ENCODE assay signal across 11 mouse cellular contexts in genomic region chr4:152276389-152277347, GRCm38 (mm10). TPM values are rescaled to one million over a fixed set of nuclear protein-coding genes. Genes with fewer than 3 reads are reported as not detected.
DNase-seq lines count a peak whose midpoint lies in the region.
"Had no signal": no experiment of that assay in that cellular context is flagged by ENCODE, and none has a peak within 500 bp of the region (broad histone marks: within the 10 kb centered on the region; RNA-seq: fewer than 3 reads in every experiment).

No protein-coding gene starts in this region.

- no peak overlapping the region for H3K4me3 ChIP-seq in embryonic facial prominence, embryonic 10.5 days
- H3K4me3 ChIP-seq: midbrain, embryonic 12.5 days had no signal

- H3K27ac ChIP-seq in embryonic facial prominence, embryonic 10.5 days (replicated peaks) = no peak overlapping the region
- H3K27ac ChIP-seq: midbrain, embryonic 12.5 days had no signal

- intact Hi-C loops in left cerebral cortex, postnatal 4 days (cut with DNase I) = no loop called here
- intact Hi-C loops in left cerebral cortex, postnatal 36 days (cut with DNase I) = no loop called here
- intact Hi-C loops in left cerebral cortex, postnatal 25 days (cut with DNase I) = no loop called here

- 47% methylated on average over 10 of the region's 10 CpGs for WGBS in embryonic facial prominence, embryonic 10.5 days

- 0 out of 2 replicates have a peak, but pooled peaks cover 3% of the 10 kb centered on the region for H3K36me3 ChIP-seq in embryonic facial prominence, embryonic 10.5 days (replicated peaks)
- H3K36me3 ChIP-seq: midbrain, embryonic 12.5 days had no signal

- no peaks in the 10 kb centered on the region for H3K9me3 ChIP-seq in embryonic facial prominence, embryonic 10.5 days
- H3K9me3 ChIP-seq: midbrain, embryonic 12.5 days had no signal

- H3K4me1 ChIP-seq in embryonic facial prominence, embryonic 10.5 days = peaks cover 49% of the 10 kb centered on the region

- peak; percentile 38 for DNase-seq in adrenal gland, postnatal 25 days
- no peak for DNase-seq in adrenal gland, adult 2 months
- peak; percentile 70 for DNase-seq in left cerebral cortex, postnatal 4 days
- DNase-seq in left cerebral cortex, postnatal 36 days (ENCODE audit: low spot score in 2 of 2) = no peak
- DNase-seq in MN1 (ENCODE audit: low spot score) = peak; percentile 60
- peak; percentile 66 for DNase-seq in embryonic facial prominence, embryonic 10.5 days (ENCODE audit: low spot score)
- DNase-seq in T-cell, adult 2 months (ENCODE audit: low spot score) = no peak
- DNase-seq in left cerebral cortex, postnatal 25 days (ENCODE audit: low spot score in 2 of 2) = no peak

- H3K27me3 ChIP-seq in embryonic facial prominence, embryonic 10.5 days (replicated peaks; ENCODE audit: low read depth, poor library complexity, severe bottlenecking) = peaks cover 88% of the 10 kb centered on the region

RNA-seq across cellular contexts. Expression of gene Gpr153, which starts 2.6 kb away (rescaled TPM):
- 3.1 and 3.6 TPM in 2 replicates for total RNA-seq in adrenal gland, postnatal 25 days (2021)
- total RNA-seq in adrenal gland, adult 2 months (2021) = 1 to 10 TPM; 3.5 to 8.3 TPM
- 16.6 and 22.4 TPM in 2 replicates for polyA plus RNA-seq in adrenal gland, adult 2 months (2012; rRNA removed)
- 10 to 100 TPM; 28.6 to 31.1 TPM for total RNA-seq in left cerebral cortex, postnatal 4 days (2021)
- total RNA-seq in left cerebral cortex, postnatal 36 days (2021) = 10 to 100 TPM; 28.0 to 31.2 TPM
- polyA plus RNA-seq in embryonic facial prominence, embryonic 10.5 days (2016; fragmentation: Nextera tagmentation; extraction: Ambion mirVana) = 2.7 and 4.0 TPM in 2 replicates
- 10 to 100 TPM; 26.8 to 37.1 TPM for total RNA-seq in left cerebral cortex, postnatal 25 days (2021)

RNA-seq across cellular contexts. Expression of gene Hes3, which starts 14.8 kb away (rescaled TPM):
- not detected in 2 replicates for total RNA-seq in adrenal gland, postnatal 25 days (2021)
- not detected for total RNA-seq in adrenal gland, adult 2 months (2021)
- polyA plus RNA-seq in adrenal gland, adult 2 months (2012; rRNA removed) = 0.30 TPM in 1 of 2 replicates, not detected in the other
- total RNA-seq in left cerebral cortex, postnatal 4 days (2021) = under 1 TPM in 1 of 2 experiments, not detected in 1; 0.20 TPM
- total RNA-seq in left cerebral cortex, postnatal 36 days (2021) = under 1 TPM in 1 of 2 experiments, not detected in 1; 0.35 TPM
- 0.10 and 2.3 TPM in 2 replicates for polyA plus RNA-seq in embryonic facial prominence, embryonic 10.5 days (2016; fragmentation: Nextera tagmentation; extraction: Ambion mirVana)
- total RNA-seq in left cerebral cortex, postnatal 25 days (2021) = under 1 TPM; 0.30 to 0.37 TPM
- total RNA-seq: gastrocnemius, adult 18-20 months had no signal
- polyA plus RNA-seq: intestine, embryonic 16.5 days had no signal

RNA-seq across cellular contexts. Expression of gene Icmt, which starts 20.4 kb away (rescaled TPM):
- total RNA-seq in adrenal gland, postnatal 25 days (2021) = 44.9 and 48.7 TPM in 2 replicates
- 10 to 100 TPM; 34.6 to 49.1 TPM for total RNA-seq in adrenal gland, adult 2 months (2021)
- 39.5 and 48.3 TPM in 2 replicates for polyA plus RNA-seq in adrenal gland, adult 2 months (2012; rRNA removed)
- total RNA-seq in left cerebral cortex, postnatal 4 days (2021) = 10 to 100 TPM; 22.8 to 23.4 TPM
- total RNA-seq in left cerebral cortex, postnatal 36 days (2021) = 10 to 100 TPM; 45.9 to 47.8 TPM
- polyA plus RNA-seq in embryonic facial prominence, embryonic 10.5 days (2016; fragmentation: Nextera tagmentation; extraction: Ambion mirVana) = 29.5 and 30.2 TPM in 2 replicates
- total RNA-seq in left cerebral cortex, postnatal 25 days (2021) = 10 to 100 TPM; 50.9 to 56.7 TPM

RNA-seq across cellular contexts. Expression of gene Rnf207, which starts 42.1 kb away (rescaled TPM):
- 1.1 TPM in 1 of 2 replicates, not detected in the other for total RNA-seq in adrenal gland, postnatal 25 days (2021)
- 1 to 10 TPM in 1 of 2 experiments, under 1 TPM in 1; 0.84 to 1.1 TPM for total RNA-seq in adrenal gland, adult 2 months (2021)
- polyA plus RNA-seq in adrenal gland, adult 2 months (2012; rRNA removed) = 0.26 and 0.67 TPM in 2 replicates
- total RNA-seq in left cerebral cortex, postnatal 4 days (2021) = 1 to 10 TPM; 3.0 to 3.8 TPM
- 10 to 100 TPM; 10.2 to 17.0 TPM for total RNA-seq in left cerebral cortex, postnatal 36 days (2021)
- 1.3 and 2.3 TPM in 2 replicates for polyA plus RNA-seq in embryonic facial prominence, embryonic 10.5 days (2016; fragmentation: Nextera tagmentation; extraction: Ambion mirVana)
- total RNA-seq in left cerebral cortex, postnatal 25 days (2021) = 10 to 100 TPM in 1 of 2 experiments, 1 to 10 TPM in 1; 8.7 to 11.1 TPM
- total RNA-seq: gastrocnemius, adult 18-20 months had no signal

RNA-seq across cellular contexts. Expression of gene Rpl22, which starts 48.9 kb away (rescaled TPM):
- 458 and 532 TPM in 2 replicates for total RNA-seq in adrenal gland, postnatal 25 days (2021)
- total RNA-seq in adrenal gland, adult 2 months (2021) = 100 to 1,000 TPM; 401 to 498 TPM
- 12.3 and 12.5 TPM in 2 replicates for polyA plus RNA-seq in adrenal gland, adult 2 months (2012; rRNA removed)
- total RNA-seq in left cerebral cortex, postnatal 4 days (2021) = 100 to 1,000 TPM; 335 to 363 TPM
- total RNA-seq in left cerebral cortex, postnatal 36 days (2021) = 100 to 1,000 TPM; 161 to 162 TPM
- 360 and 367 TPM in 2 replicates for polyA plus RNA-seq in embryonic facial prominence, embryonic 10.5 days (2016; fragmentation: Nextera tagmentation; extraction: Ambion mirVana)
- 100 to 1,000 TPM; 160 TPM for total RNA-seq in left cerebral cortex, postnatal 25 days (2021)

Comparison
In these comparisons a context has a peak if more than half of its experiments do, and no peak if none do; other contexts are left out.
1. DNase-seq: peak in adrenal gland, postnatal 25 days (single experiment), left cerebral cortex, postnatal 4 days (single experiment), MN1 (single experiment) and embryonic facial prominence, embryonic 10.5 days (single experiment); none in adrenal gland, adult 2 months (single experiment), left cerebral cortex, postnatal 36 days (0 of 2), T-cell, adult 2 months (single experiment) and left cerebral cortex, postnatal 25 days (0 of 2).